Mouse (Mus musculus) liver, adult 2 months (tissue): ENCODE results near the gene Rab11b. TPM values are rescaled to one million over a fixed set of nuclear protein-coding genes. Genes with fewer than 3 reads are reported as not detected.

ENCODE experiments used
- DNase-seq: peaks from one replicate; pipeline ENCODE4 v3.0.0-alpha.2; 2011; ENCODE audit warnings: low read depth, low spot score; ENCODE audit errors: extremely low read depth
- H3K27ac ChIP-seq: fragments of 200-500 bp; replicated peaks from 2 replicates; pipeline ENCODE4 v1.5.1; 2012; ENCODE audit warnings: low read depth, mild to moderate bottlenecking, control low read depth, inconsistent platforms, low read length; ENCODE audit not compliant: insufficient read depth
- H3K27me3 ChIP-seq: fragments of 200-500 bp; 2 replicates; pipeline ENCODE4 v1.6.1; 2012; ENCODE audit warnings: mild to moderate bottlenecking, moderate library complexity, low read length, inconsistent platforms; ENCODE audit not compliant: control insufficient read depth, insufficient read depth
- H3K36me3 ChIP-seq: fragments of 200-500 bp; 2 replicates; pipeline ENCODE4 v1.6.1; 2012; ENCODE audit warnings: low read length, inconsistent platforms; ENCODE audit not compliant: control insufficient read depth, insufficient read depth
- H3K4me1 ChIP-seq: fragments of 200-500 bp; 2 replicates; pipeline ENCODE4 v1.6.1; 2011; ENCODE audit warnings: low read length; ENCODE audit not compliant: control insufficient read depth, insufficient read depth
- H3K4me3 ChIP-seq: fragments of 200-500 bp; 2 replicates; pipeline ENCODE4 v1.5.1; 2011; ENCODE audit warnings: low read depth, mild to moderate bottlenecking, control low read depth, low read length, moderate library complexity; ENCODE audit not compliant: insufficient read depth
- H3K79me2 ChIP-seq: fragments of 200-500 bp; 2 replicates; pipeline ENCODE4 v1.6.1; 2012; ENCODE audit warnings: inconsistent platforms, mild to moderate bottlenecking, low read length, moderate library complexity; ENCODE audit not compliant: control insufficient read depth, insufficient read depth
- H3K9ac ChIP-seq: fragments of 200-500 bp; 2 replicates; pipeline ENCODE4 v1.6.1; 2012; ENCODE audit warnings: low read depth, mild to moderate bottlenecking, control low read depth, inconsistent platforms, low read length
- CTCF ChIP-seq: fragments of 200-500 bp; IDR thresholded peaks from 2 replicates; pipeline ENCODE4 v1.5.1; 2011; ENCODE audit warnings: low read depth, low read length, control low read depth
- POLR2A ChIP-seq: fragments of 200-500 bp; IDR thresholded peaks from 2 replicates; pipeline ENCODE4 v1.6.1; 2011; ENCODE audit warnings: low read length, control low read depth; ENCODE audit not compliant: insufficient read depth; ENCODE audit errors: extremely low read depth
- WGBS: fragments of 180-500 bp; shearing (Covaris S2); methylation state at CpG from one replicate; pipeline ENCODE4 v1.1.7; 2018; 5-methylcytosine and 5-hydroxymethylcytosine counted together
- polyA plus RNA-seq: library from polyadenylated mRNA; depleted of rRNA; stranded (reverse); fragments of >200 nt; gene quantifications from 2 replicates; pipeline ENCODE4 v1.2.3, GENCODE M21; 2012
- total RNA-seq: library from RNA; depleted of rRNA; stranded (reverse); fragments of >200 nt; gene quantifications from 2 replicates; pipeline ENCODE4 v1.2.3, GENCODE M21; 2014

Gene Rab11b
- total and polyA plus RNA-seq, 2 experiments = 23.3 to 168 TPM

DNA sequence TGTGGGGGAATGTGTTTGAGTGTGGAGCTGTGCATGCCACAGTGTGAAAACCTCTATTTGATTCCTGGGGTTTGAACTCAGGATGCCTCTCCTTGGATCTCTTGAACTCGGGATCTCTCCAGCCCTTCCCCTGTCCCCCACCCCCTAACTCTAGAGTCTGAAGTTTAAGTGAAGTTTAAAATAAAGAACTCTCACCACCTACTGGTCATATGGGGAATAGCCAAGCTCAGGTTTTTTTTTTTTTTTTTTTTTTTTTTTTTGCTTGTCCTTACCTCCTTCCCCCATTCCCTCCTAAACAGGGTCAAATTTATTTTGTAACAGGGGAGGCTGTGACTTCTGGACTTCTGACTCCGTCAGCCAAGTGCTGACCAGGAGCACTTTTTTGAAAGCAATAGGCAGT is 41.9 kb upstream of the Rab11b start:
- DNase-seq = peak; percentile 90
- TF ChIP-seq POLR2A (no peak), CTCF (peak; percentile 50)
- Histone ChIP-seq H3K9ac (no peak overlapping the region), H3K4me1 (peaks cover 5% of the 10 kb centered on the region), H3K4me3 (no peak overlapping the region), H3K36me3 (no peaks in the 10 kb centered on the region), H3K27me3 (no peaks in the 10 kb centered on the region), H3K79me2 (no peaks in the 10 kb centered on the region), H3K27ac (no peak overlapping the region)
- WGBS = 0% methylated on average over 2 of the region's 2 CpGs

DNA sequence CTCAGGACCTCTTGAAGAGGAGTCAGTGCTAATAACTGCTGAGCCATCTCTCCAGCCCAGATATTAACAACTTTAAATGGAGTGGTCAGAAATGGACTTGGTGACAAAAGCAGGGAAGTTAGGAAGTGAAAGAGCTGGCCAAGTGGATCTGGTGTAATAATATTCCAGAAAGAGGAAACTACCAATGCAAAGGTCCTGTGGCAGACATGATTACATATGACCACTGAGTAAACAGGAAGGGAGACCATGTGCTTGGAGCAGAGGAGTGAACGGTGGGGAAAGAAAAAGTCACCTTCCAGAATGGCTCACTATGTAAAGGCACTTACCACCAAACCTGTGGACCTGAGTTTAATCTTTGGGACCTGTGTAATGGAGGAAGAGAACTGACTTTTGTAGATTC is 38.9 kb upstream of the Rab11b start:
- H3K36me3 ChIP-seq = no peaks in the 10 kb centered on the region
- TF ChIP-seq POLR2A (no peak), CTCF (no peak)
- no peak overlapping the region for H3K27ac ChIP-seq
- H3K79me2 ChIP-seq = no peaks in the 10 kb centered on the region
- DNase-seq = no peak
- 66% methylated on average over 1 of the region's 1 CpGs for WGBS
- no peak overlapping the region for H3K4me3 ChIP-seq
- H3K4me1 ChIP-seq = peaks cover 4% of the 10 kb centered on the region
- no peaks in the 10 kb centered on the region for H3K27me3 ChIP-seq
- no peak overlapping the region for H3K9ac ChIP-seq

DNA sequence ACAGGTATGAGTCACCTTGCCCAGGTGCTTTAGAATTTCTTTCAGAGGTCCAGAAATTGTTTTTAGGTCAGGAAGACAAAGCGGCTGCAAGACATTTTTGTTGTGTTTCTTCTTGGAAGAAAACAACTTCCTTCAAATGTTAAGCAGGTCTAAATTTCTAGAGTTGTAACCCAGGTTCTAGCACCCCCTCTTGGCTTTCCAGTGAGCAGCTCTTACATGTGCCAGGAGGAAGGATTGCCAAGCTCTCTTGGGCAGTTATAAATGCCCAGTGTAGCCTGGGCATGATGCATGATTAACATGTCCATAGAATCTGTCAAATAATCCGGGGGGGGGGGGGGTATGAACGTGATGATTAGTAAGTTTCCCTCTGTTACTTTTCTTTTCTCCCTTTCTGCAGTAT is 38.0 kb upstream of the Rab11b start:
- peak; percentile 74 for DNase-seq
- WGBS = 45% methylated on average over 3 of the region's 3 CpGs

DNA sequence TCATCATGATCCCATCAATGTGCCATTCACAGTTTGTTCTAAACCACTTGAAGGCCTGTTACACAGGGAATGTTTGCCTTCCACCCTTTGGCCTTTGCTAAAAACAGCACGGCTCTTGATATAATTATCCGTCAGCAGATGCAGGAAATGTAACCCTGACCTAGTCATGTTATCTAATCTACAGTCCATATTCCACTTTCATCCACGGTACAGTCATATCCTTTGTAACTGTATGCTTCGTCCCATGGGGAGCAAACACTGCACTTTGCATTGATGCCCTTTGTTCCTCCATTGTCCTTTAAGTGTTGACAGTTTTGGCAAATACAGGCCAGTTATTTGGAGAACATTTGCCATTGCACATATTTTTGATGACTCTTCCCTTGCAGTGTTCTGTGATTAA is 28.4 kb upstream of the Rab11b start:
- DNase-seq = peak; percentile 67

More for the DNA sequence above, 38.0 kb upstream of the Rab11b start:
- no peak overlapping the region for H3K9ac ChIP-seq
- no peaks in the 10 kb centered on the region for H3K79me2 ChIP-seq
- H3K36me3 ChIP-seq = no peaks in the 10 kb centered on the region
- H3K4me3 ChIP-seq = no peak overlapping the region
- TF ChIP-seq CTCF (peak; percentile 27; the same call in 1 of the 2 replicates), POLR2A (no peak)
- H3K4me1 ChIP-seq = peaks cover 4% of the 10 kb centered on the region
- H3K27me3 ChIP-seq = no peaks in the 10 kb centered on the region
- no peak overlapping the region for H3K27ac ChIP-seq

DNA sequence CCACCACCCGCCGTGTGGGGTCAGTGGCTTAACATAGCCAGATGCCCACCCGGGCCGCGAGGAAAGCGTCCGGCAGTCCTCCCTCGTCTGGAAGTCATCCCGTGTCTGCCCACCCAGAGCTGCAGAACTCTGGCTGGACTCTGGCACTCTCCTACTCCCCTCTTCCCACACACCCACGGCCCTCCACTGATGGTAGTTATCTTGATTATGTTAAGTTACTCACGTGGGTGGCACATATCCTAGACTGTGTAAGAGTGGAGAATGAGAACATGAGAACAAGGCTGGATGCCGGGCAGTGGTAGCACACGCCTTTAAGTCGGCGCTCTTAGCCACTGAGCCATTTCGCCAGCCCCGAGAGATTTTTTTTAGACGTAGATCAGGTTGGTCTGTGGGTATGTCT is 26.0 kb upstream of the Rab11b start:
- Histone ChIP-seq H3K36me3 (no peaks in the 10 kb centered on the region), H3K4me3 (no peak overlapping the region), H3K27me3 (no peaks in the 10 kb centered on the region), H3K9ac (no peak overlapping the region), H3K79me2 (no peaks in the 10 kb centered on the region), H3K4me1 (peaks cover 20% of the 10 kb centered on the region), H3K27ac (no peak overlapping the region)
- 96% methylated on average over 18 of the region's 18 CpGs for WGBS
- no peak for DNase-seq
- TF ChIP-seq CTCF = no peak
- no peak for TF ChIP-seq POLR2A

More for the DNA sequence above, 28.4 kb upstream of the Rab11b start:
- H3K4me3 ChIP-seq = no peak overlapping the region
- no peak for TF ChIP-seq CTCF
- no peak for TF ChIP-seq POLR2A
- H3K9ac ChIP-seq = no peak overlapping the region
- H3K4me1 ChIP-seq = peaks cover 8% of the 10 kb centered on the region; the same call in 1 of the 2 replicates
- no peaks in the 10 kb centered on the region for H3K79me2 ChIP-seq
- 11% methylated on average over 4 of the region's 4 CpGs for WGBS
- H3K36me3 ChIP-seq = no peaks in the 10 kb centered on the region
- no peak overlapping the region for H3K27ac ChIP-seq
- no peaks in the 10 kb centered on the region for H3K27me3 ChIP-seq

DNA sequence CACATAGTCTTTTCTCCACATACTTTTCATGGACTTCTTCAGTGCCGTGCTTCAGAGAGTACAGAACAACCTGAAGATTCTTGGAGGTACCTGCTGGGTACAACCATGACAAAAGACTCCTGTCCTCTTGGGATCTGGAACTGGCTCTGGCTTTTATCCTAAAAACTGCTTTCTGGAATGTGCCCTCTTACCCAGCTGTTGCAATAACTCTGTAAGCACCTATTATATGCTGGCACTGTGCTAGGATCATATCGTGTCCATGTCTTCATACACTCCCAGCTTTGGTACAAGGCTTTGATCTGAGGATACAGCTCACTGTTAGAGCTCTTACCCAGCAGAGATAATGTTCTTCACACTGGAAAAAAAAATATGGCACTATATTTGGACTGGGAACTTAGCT is 24.6 kb upstream of the Rab11b start:
- Histone ChIP-seq H3K9ac (no peak overlapping the region), H3K4me3 (no peak overlapping the region), H3K36me3 (peaks cover 3% of the 10 kb centered on the region; the same call in 1 of the 2 replicates), H3K79me2 (peaks cover 6% of the 10 kb centered on the region; the same call in 1 of the 2 replicates), H3K4me1 (peaks cover 20% of the 10 kb centered on the region), H3K27ac (no peak overlapping the region), H3K27me3 (no peaks in the 10 kb centered on the region)
- DNase-seq = peak; percentile 90
- 41% methylated on average over 2 of the region's 2 CpGs for WGBS
- TF ChIP-seq POLR2A (no peak), CTCF (no peak)
